Mouse (Mus musculus): ENCODE measurements around the gene Cc2d2a. TPM values are rescaled to one million over a fixed set of nuclear protein-coding genes. Genes with fewer than 3 reads are reported as not detected.

The Cc2d2a gene
- not detected in 2 replicates for total RNA-seq (2017)

GRCm38 (mm10) chr5:43661997-43662961, at the start of gene Cc2d2a:
Gene Cc2d2a, plus strand, starts transcription at chr5:43662346.
- no peak for ATAC-seq (ENCODE audit: extremely low read depth, insufficient number of reproducible peaks, low FRiP score, poor library complexity, severe bottlenecking)

- ATAC-seq (ENCODE audit: extremely low read depth, insufficient number of reproducible peaks, low FRiP score, poor library complexity, severe bottlenecking) = no peak
Measured at GRCm38 (mm10) chr5:43621575-43622299, 40.4 kb upstream of the Cc2d2a start.

GRCm38 (mm10) chr5:43625407-43625806, 36.7 kb upstream of the Cc2d2a start:
- no peak for ATAC-seq (ENCODE audit: extremely low read depth, insufficient number of reproducible peaks, low FRiP score, poor library complexity, severe bottlenecking)

- no peak for ATAC-seq (ENCODE audit: extremely low read depth, insufficient number of reproducible peaks, low FRiP score, poor library complexity, severe bottlenecking)
Measured at GRCm38 (mm10) chr5:43634071-43634601, 28.0 kb upstream of the Cc2d2a start.

- ATAC-seq (ENCODE audit: extremely low read depth, insufficient number of reproducible peaks, low FRiP score, poor library complexity, severe bottlenecking) = no peak
Measured at GRCm38 (mm10) chr5:43634602-43635081, 27.5 kb upstream of the Cc2d2a start.

GRCm38 (mm10) chr5:43645020-43645419, 17.1 kb upstream of the Cc2d2a start:
- ATAC-seq (ENCODE audit: extremely low read depth, insufficient number of reproducible peaks, low FRiP score, poor library complexity, severe bottlenecking) = no peak

- no peak for ATAC-seq (ENCODE audit: extremely low read depth, insufficient number of reproducible peaks, low FRiP score, poor library complexity, severe bottlenecking)
Measured at GRCm38 (mm10) chr5:43647098-43647774, 14.9 kb upstream of the Cc2d2a start.

GRCm38 (mm10) chr5:43661498-43661897, 648 bp upstream of the Cc2d2a start:
- ATAC-seq (ENCODE audit: extremely low read depth, insufficient number of reproducible peaks, low FRiP score, poor library complexity, severe bottlenecking) = no peak

- no peak for ATAC-seq (ENCODE audit: extremely low read depth, insufficient number of reproducible peaks, low FRiP score, poor library complexity, severe bottlenecking)
Measured at GRCm38 (mm10) chr5:43663531-43663930, 1.4 kb downstream of the Cc2d2a start.

- no peak for ATAC-seq (ENCODE audit: extremely low read depth, insufficient number of reproducible peaks, low FRiP score, poor library complexity, severe bottlenecking)
Measured at GRCm38 (mm10) chr5:43665144-43665543, 3.0 kb downstream of the Cc2d2a start.

GRCm38 (mm10) chr5:43669118-43669645, 7.0 kb downstream of the Cc2d2a start:
- ATAC-seq (ENCODE audit: extremely low read depth, insufficient number of reproducible peaks, low FRiP score, poor library complexity, severe bottlenecking) = no peak

- no peak for ATAC-seq (ENCODE audit: extremely low read depth, insufficient number of reproducible peaks, low FRiP score, poor library complexity, severe bottlenecking)
Measured at GRCm38 (mm10) chr5:43672177-43672911, 10.2 kb downstream of the Cc2d2a start.

- no peak for ATAC-seq (ENCODE audit: extremely low read depth, insufficient number of reproducible peaks, low FRiP score, poor library complexity, severe bottlenecking)
Measured at GRCm38 (mm10) chr5:43673083-43673482, 10.9 kb downstream of the Cc2d2a start.

- ATAC-seq (ENCODE audit: extremely low read depth, insufficient number of reproducible peaks, low FRiP score, poor library complexity, severe bottlenecking) = no peak
Measured at GRCm38 (mm10) chr5:43685466-43685865, 23.3 kb downstream of the Cc2d2a start.

- no peak for ATAC-seq (ENCODE audit: extremely low read depth, insufficient number of reproducible peaks, low FRiP score, poor library complexity, severe bottlenecking)
Measured at GRCm38 (mm10) chr5:43692489-43692888, 30.3 kb downstream of the Cc2d2a start.

GRCm38 (mm10) chr5:43697133-43697532, 35.0 kb downstream of the Cc2d2a start:
- no peak for ATAC-seq (ENCODE audit: extremely low read depth, insufficient number of reproducible peaks, low FRiP score, poor library complexity, severe bottlenecking)

- ATAC-seq (ENCODE audit: extremely low read depth, insufficient number of reproducible peaks, low FRiP score, poor library complexity, severe bottlenecking) = no peak
Measured at GRCm38 (mm10) chr5:43699240-43699639, 37.1 kb downstream of the Cc2d2a start.

Data from neutrophil, adult 5-6 weeks (primary cell).